Mouse (Mus musculus) intestine, embryonic 15.5 days (tissue): ENCODE data around the gene Tbc1d22a. TPM values are rescaled to one million over a fixed set of nuclear protein-coding genes. Genes with fewer than 3 reads are reported as not detected.

Experiments
- ATAC-seq: fragments of 200-750 bp; cut with Nextera tagmentation; 2 replicates; pipeline ENCODE4 v1.8.0; 2017; ENCODE audit warnings: moderate TSS enrichment, moderate library complexity
- H3K27ac ChIP-seq: fragments of 300-500 bp; sonication (generic); 2 replicates; pipeline ENCODE4 v1.5.1; 2015; ENCODE audit warnings: mild to moderate bottlenecking, inconsistent platforms
- H3K27me3 ChIP-seq: fragments of 300-500 bp; sonication (generic); replicated peaks from 2 replicates; pipeline ENCODE4 v1.6.1; 2015; ENCODE audit warnings: inconsistent platforms
- H3K36me3 ChIP-seq: fragments of 300-500 bp; sonication (generic); 2 replicates; pipeline ENCODE4 v1.6.1; 2015; ENCODE audit warnings: inconsistent platforms
- H3K4me1 ChIP-seq: fragments of 300-500 bp; sonication (generic); replicated peaks from 2 replicates; pipeline ENCODE4 v1.6.1; 2015; ENCODE audit warnings: inconsistent platforms
- H3K4me2 ChIP-seq: fragments of 300-500 bp; sonication (generic); replicated peaks from 2 replicates; pipeline ENCODE4 v1.6.1; 2015; ENCODE audit warnings: mild to moderate bottlenecking, inconsistent platforms
- H3K4me3 ChIP-seq: fragments of 300-500 bp; sonication (generic); replicated peaks from 2 replicates; pipeline ENCODE4 v1.5.1; 2015; ENCODE audit warnings: inconsistent platforms
- H3K9ac ChIP-seq: fragments of 300-500 bp; sonication (generic); 2 replicates; pipeline ENCODE4 v1.6.1; 2015; ENCODE audit warnings: inconsistent platforms
- H3K9me3 ChIP-seq: fragments of 300-500 bp; sonication (generic); 2 replicates; pipeline ENCODE4 v1.6.1; 2016; ENCODE audit warnings: inconsistent platforms
- WGBS: fragments of 180-500 bp; shearing (Covaris S2); methylation state at CpG from one replicate; pipeline ENCODE4 v1.1.7; 2015; 5-methylcytosine and 5-hydroxymethylcytosine counted together
- polyA plus RNA-seq: library from polyadenylated mRNA; unstranded; fragments of >200 nt; fragmentation: Nextera tagmentation; extraction: Ambion mirVana; gene quantifications from 2 replicates; pipeline ENCODE4 v1.2.1, GENCODE M21; 2015

Gene Tbc1d22a
- polyA plus RNA-seq = 10.0 and 10.9 TPM in 2 replicates

DNA sequence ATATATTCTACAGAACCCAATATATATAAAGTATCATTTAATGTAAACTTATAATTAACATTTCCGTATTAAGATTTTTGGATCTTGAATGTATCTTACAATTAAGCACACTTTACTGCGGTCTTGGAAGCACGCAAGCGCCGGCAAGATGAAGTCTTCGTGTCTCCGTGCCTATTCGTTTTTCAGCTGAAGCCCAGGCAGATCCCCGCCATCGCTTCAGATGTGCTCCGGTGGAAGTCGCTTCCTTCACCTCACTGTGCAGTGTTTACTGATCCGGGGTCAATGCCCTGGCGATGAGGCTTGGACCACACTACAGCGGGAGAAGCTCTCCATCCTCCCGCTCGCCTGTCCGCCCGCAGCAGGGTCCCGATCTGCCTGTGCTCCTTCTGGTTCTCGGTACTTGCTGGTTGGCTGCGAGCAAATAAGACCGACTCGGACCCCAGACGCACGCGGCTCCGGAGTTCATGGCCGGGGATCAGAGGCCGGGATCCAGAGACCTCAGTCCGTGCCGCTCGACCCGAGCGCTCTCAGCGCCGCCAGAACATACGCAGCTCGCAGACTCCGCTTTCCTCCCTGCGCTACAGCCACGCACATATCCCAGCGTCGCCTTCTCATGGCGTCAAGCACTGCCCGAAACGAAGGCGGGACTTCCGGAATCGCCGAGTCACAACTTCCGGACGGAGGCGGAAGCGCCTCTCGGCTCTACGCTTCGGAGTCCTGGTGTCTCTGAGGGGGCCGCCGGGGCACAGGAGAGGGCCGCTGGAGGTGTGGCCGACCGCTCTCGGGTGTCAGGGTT lies at the start of gene Tbc1d22a:
Gene Tbc1d22a (plus strand): TSS at position 707 of the 796 bp plus-strand sequence.
- no peaks in the 10 kb centered on the region for H3K27me3 ChIP-seq
- H3K27ac ChIP-seq = peak within 1 kb of the TSS; percentile 91
- no peaks in the 10 kb centered on the region for H3K9me3 ChIP-seq
- peaks cover 15% of the 10 kb centered on the region for H3K4me1 ChIP-seq
- WGBS = under 1% methylated on average over 64 of the region's 64 CpGs
- ATAC-seq = peak; percentile 96
- peak within 1 kb of the TSS; percentile 97 for H3K4me2 ChIP-seq
- no peaks in the 10 kb centered on the region for H3K36me3 ChIP-seq
- peak within 1 kb of the TSS; percentile 91 for H3K9ac ChIP-seq
- H3K4me3 ChIP-seq = peak within 1 kb of the TSS; percentile 86

DNA sequence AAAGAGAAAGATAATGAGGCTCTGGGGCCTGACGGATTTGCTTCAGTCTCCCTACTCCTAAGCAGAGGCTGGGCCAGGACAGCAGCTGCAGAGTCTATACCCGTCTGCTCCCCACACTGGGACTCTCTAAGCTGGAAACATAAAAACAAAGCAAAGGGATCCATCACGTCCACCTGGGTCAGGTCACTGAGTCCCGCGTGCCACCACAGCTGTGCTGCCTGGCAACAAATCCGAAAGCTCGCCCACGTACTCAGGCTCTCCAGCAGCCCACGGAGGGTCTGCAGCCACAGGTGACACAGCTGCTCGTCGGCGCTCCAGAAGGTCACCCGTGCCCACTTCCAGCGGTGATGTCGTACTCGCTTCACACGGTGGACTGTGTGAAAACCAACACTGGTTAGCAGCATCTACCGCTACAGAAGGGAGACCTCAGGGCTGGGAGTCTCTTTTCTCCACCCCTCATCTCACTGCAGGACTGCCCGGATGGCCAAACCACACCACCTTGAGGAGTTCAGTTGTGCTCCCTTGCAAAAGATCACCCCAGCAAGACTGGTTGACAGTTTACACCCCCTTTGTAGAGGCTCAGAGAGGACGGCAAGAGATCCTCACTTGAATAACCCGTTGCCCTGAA lies 49.4 kb upstream of the Tbc1d22a start:
- H3K9ac ChIP-seq = no peak overlapping the region
- H3K9me3 ChIP-seq = no peaks in the 10 kb centered on the region
- no peak overlapping the region for H3K27ac ChIP-seq
- H3K4me2 ChIP-seq = no peak overlapping the region
- no peaks in the 10 kb centered on the region for H3K27me3 ChIP-seq
- H3K4me1 ChIP-seq = no peaks in the 10 kb centered on the region
- no peak for ATAC-seq
- 79% methylated on average over 21 of the region's 21 CpGs for WGBS
- no peaks in the 10 kb centered on the region for H3K36me3 ChIP-seq
- H3K4me3 ChIP-seq = no peak overlapping the region

DNA sequence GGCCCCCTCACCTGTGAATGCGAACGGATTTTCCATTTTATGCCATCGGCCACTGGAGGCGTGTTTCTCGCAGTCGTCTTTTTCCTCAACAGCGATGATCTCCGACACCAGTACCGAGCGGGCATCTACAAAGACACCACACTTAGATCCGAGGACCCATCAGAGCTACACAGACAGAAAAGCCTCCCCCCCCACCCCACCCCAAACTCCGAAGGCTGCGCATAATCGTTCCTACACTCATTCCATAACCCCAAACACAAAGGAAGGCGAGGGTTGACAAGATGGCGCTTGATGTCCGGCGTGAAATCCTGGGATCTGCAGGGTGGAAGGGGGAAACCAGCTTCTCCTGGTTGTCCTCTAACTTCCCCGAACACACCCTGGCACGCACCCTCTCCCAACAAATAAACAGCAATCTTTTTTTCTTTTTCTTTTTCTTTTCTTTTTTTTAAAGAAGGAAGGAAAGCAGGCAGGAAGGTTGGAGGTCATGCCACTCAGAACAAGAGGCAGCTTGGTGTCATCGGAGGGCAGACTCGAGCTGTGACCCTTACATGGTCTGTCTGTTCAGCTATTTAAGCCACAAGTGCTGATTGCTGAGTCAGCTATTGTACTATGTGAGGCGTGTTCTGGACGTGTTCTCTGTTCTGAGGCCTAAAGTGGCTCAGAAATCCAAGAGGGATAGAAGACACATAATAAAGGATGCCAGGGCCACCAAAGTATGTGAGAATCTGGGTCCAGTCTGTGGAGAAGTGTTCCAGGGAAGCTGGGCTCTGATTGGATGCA lies 48.3 kb upstream of the Tbc1d22a start:
- no peak overlapping the region for H3K4me3 ChIP-seq
- H3K36me3 ChIP-seq = no peaks in the 10 kb centered on the region
- no peaks in the 10 kb centered on the region for H3K27me3 ChIP-seq
- H3K4me2 ChIP-seq = no peak overlapping the region
- no peak overlapping the region for H3K27ac ChIP-seq
- no peak overlapping the region for H3K9ac ChIP-seq
- H3K4me1 ChIP-seq = no peaks in the 10 kb centered on the region
- no peaks in the 10 kb centered on the region for H3K9me3 ChIP-seq
- WGBS = 93% methylated on average over 24 of the region's 24 CpGs
- ATAC-seq = no peak

DNA sequence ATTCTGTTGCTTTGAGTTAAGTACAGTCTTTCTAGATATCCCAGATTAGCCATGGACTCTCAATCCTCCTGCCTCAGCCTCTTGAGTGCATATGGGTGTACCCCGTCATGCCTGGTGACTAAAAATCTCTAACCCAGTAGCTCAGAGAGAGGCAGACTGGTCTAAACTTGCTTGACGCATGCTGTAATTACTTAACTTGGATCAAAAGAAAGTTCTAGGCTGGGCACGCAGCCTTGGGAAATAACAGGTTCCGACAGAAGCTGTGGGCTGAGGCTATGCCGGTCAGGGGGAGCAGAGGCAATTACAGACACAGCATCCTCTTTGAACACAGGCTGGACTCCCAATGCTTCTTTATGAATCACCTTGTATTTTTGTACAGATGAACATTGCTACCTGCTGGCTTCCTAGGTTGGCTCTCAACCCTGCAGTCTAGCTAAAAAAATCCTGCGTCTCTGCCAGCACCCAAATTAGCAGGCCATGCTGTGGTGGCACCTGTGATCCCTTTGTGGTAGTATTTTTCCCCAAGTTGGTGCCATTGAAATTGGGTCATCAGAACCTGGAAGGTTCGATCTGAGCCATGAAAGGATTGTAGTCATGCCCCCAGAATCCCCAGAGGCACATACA lies 47.1 kb upstream of the Tbc1d22a start:
- H3K4me1 ChIP-seq = no peaks in the 10 kb centered on the region
- ATAC-seq = no peak
- no peaks in the 10 kb centered on the region for H3K36me3 ChIP-seq
- H3K4me2 ChIP-seq = no peak overlapping the region
- WGBS = 89% methylated on average over 7 of the region's 7 CpGs
- no peaks in the 10 kb centered on the region for H3K27me3 ChIP-seq
- H3K9ac ChIP-seq = no peak overlapping the region
- no peak overlapping the region for H3K4me3 ChIP-seq
- H3K9me3 ChIP-seq = no peaks in the 10 kb centered on the region
- H3K27ac ChIP-seq = no peak overlapping the region

DNA sequence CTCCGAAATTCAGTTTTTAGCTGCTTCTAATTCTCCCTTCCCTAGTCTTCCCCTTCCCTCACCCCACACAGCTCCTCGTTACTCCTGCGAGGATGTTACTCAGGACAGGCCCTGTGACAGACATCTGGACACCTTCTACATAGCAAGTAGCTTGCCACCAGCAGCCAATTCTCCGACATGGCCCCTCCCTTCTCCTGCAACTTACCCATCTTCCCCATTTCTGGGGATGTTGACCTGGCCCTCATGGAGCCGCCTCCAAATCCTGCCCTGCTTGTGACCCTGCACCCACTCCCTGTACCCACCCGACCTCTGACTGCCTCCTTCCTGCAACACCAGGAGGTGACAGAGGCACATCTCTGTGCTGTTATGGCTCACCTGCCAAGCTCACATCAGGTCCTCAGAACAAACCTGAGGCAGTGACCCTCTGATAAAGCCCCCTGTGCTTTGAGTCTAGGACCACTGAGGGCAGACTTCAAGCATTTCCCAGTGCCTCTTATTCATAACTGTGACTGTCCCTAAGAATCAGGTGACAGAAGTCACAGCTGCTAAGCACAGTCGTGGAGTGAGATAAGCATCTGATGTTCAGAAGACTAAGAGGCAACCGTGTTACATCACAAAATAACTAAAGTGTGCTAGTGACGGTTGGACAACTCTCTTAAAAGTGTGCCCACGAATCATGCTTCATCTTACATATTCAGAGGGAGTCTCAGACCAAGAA lies 46.3 kb upstream of the Tbc1d22a start:
- ATAC-seq = no peak
- Histone ChIP-seq H3K4me1 (0 out of 2 replicates have a peak, but pooled peaks cover 4% of the 10 kb centered on the region), H3K9me3 (no peaks in the 10 kb centered on the region), H3K27me3 (no peaks in the 10 kb centered on the region), H3K27ac (no peak overlapping the region), H3K36me3 (no peaks in the 10 kb centered on the region), H3K9ac (no peak overlapping the region), H3K4me2 (no peak overlapping the region), H3K4me3 (no peak overlapping the region)
- 77% methylated on average over 10 of the region's 10 CpGs for WGBS

DNA sequence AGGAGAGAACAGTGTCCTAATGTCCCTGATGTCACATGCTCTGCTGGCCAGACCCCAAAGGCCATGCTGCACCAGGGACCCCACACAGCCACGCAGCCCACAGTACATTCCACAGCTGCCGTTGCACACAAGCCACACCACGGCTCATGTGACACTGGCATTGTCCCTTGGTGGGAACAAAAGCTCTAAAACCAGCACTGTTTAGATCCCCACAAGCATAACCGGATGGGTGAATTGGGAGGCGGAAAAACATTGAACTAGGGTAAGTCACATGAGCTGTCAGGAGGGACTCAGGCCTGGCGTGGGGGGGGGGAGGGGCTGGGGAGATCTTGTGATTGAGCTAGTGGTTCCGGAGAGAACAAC lies 45.8 kb upstream of the Tbc1d22a start:
- no peak overlapping the region for H3K4me3 ChIP-seq
- no peaks in the 10 kb centered on the region for H3K27me3 ChIP-seq
- no peak overlapping the region for H3K9ac ChIP-seq
- H3K4me1 ChIP-seq = 0 out of 2 replicates have a peak, but pooled peaks cover 4% of the 10 kb centered on the region
- 66% methylated on average over 7 of the region's 7 CpGs for WGBS
- no peak overlapping the region for H3K4me2 ChIP-seq
- no peak overlapping the region for H3K27ac ChIP-seq
- H3K9me3 ChIP-seq = no peaks in the 10 kb centered on the region
- H3K36me3 ChIP-seq = no peaks in the 10 kb centered on the region
- no peak for ATAC-seq

DNA sequence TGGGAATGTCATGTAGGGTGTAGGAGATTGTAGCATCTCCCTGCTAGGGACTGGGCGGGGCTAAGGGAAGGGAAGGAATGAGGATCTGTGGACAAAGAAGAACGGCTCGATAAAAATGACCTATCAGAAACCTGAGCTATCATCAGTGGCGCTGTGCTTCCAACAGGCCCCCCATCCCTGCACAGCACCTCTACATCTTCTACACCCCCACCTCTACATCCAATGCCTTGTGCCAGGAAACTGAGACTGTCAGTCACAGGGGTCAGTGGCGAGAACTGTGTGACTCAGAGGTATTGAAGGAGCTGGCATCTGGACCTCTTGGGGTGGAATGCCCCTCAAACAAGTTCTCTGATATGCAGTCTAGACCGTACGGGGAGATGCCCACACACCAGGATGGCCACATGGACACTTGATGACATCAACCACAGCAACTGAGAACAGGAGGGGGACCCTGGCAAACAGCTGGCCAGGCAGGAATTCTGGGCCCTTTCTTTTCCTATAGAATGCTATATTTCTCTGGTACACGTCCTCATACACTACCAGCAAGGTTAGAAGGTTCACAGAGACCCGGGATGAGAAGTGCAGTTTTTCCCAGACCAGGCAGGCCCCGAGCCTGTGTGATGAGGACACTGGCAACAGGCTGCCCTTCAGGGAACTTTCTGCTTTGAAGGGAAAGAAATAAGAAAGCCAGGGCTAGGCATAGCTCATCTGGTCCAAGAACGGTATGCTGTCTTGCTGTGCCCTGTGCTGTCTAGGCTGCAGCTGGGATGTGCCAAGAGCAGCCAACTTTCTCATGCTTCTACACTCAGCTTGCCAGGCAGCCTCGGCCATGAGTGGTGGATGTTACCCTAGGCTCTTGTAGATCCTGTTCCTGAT lies 45.1 kb upstream of the Tbc1d22a start:
- no peak for ATAC-seq
- Histone ChIP-seq H3K27me3 (no peaks in the 10 kb centered on the region), H3K36me3 (no peaks in the 10 kb centered on the region), H3K4me1 (0 out of 2 replicates have a peak, but pooled peaks cover 4% of the 10 kb centered on the region), H3K9ac (no peak overlapping the region), H3K4me2 (no peak overlapping the region), H3K4me3 (no peak overlapping the region), H3K27ac (no peak overlapping the region), H3K9me3 (no peaks in the 10 kb centered on the region)
- 73% methylated on average over 12 of the region's 12 CpGs for WGBS

DNA sequence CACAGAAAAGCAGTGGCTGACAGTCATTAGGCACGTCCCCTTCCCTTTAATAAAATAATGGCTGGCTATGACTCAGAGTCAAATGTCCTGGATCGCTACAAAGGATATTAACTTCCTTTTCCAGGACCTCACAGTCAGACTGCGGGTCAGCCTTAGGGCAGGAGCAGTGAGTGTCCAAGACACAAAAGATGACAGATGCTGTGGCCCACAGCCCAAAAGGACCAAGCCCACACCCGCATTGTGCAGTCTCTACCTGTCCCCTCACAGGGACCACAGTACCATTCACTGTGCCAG lies 44.5 kb upstream of the Tbc1d22a start:
- Histone ChIP-seq H3K36me3 (no peaks in the 10 kb centered on the region), H3K27ac (no peak overlapping the region), H3K4me2 (no peak overlapping the region), H3K27me3 (no peaks in the 10 kb centered on the region), H3K4me3 (no peak overlapping the region), H3K4me1 (0 out of 2 replicates have a peak, but pooled peaks cover 4% of the 10 kb centered on the region), H3K9me3 (no peaks in the 10 kb centered on the region), H3K9ac (no peak overlapping the region)
- 77% methylated on average over 4 of the region's 4 CpGs for WGBS
- no peak for ATAC-seq

DNA sequence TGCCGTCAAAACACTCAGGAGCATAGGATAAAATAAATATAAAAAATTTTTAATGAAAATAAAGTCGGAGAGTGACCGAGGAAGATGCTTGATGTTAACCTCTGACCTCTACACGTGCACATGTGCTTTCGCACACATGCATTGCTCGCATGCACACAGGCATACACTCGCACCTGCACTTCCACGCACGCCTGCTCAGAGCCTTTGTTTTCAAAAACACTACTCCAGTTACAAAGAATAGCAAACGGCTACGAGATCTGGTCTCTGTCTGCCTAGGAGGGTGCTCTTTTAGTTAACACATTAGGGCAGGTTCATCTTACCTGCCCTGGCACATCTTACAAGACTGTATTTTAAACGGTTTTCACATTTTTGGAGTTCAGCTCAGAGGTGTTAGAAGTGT lies 42.9 kb upstream of the Tbc1d22a start:
- Histone ChIP-seq H3K4me1 (0 out of 2 replicates have a peak, but pooled peaks cover 4% of the 10 kb centered on the region), H3K4me2 (no peak overlapping the region), H3K9ac (no peak overlapping the region), H3K36me3 (no peaks in the 10 kb centered on the region), H3K27ac (no peak overlapping the region), H3K4me3 (no peak overlapping the region), H3K9me3 (no peaks in the 10 kb centered on the region), H3K27me3 (no peaks in the 10 kb centered on the region)
- 77% methylated on average over 12 of the region's 12 CpGs for WGBS
- ATAC-seq = no peak

DNA sequence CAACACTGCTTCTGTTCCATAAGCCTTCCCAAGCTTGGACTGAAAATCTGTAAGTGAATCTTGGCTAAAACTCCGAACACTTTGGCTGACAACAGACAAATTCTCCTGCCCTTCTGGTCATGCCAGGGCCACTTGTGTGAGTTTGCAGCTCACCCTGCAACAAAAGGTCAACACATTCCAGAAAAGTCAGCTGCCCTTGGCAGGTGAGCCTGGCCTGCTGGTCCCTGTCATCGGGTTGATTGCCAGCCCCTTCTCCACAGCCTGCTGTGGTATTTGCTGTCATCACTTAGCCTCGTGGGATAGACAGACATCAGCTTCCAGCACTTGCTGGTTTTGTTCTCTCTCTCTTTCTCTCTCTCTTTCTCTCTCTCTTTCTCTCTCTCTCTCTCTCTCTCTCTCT lies 42.1 kb upstream of the Tbc1d22a start:
- Histone ChIP-seq H3K4me1 (0 out of 2 replicates have a peak, but pooled peaks cover 4% of the 10 kb centered on the region), H3K27ac (no peak overlapping the region), H3K4me3 (no peak overlapping the region)

DNA sequence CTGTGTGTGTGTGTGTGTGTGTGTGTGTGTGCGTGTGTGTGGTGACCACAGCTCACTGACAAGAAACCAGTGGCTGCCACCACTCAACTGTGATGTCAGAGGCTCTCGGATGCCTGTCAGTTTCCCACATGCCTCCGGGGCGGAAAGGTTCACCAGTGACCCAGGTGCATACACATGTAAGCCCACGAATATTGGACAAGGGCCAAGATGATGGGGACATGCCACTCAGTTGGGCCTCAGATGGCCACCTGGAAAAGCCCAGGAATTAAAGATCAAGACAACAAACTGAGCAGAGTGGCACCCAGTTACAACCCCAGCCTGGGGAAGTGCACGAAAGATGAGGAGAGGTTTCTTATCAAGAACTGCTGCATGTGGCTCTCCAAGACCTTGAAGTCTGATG lies 41.7 kb upstream of the Tbc1d22a start:
- no peak overlapping the region for H3K9ac ChIP-seq
- no peak for ATAC-seq
- H3K9me3 ChIP-seq = no peaks in the 10 kb centered on the region
- H3K4me1 ChIP-seq = 0 out of 2 replicates have a peak, but pooled peaks cover 4% of the 10 kb centered on the region
- no peaks in the 10 kb centered on the region for H3K36me3 ChIP-seq
- H3K27me3 ChIP-seq = no peaks in the 10 kb centered on the region
- H3K27ac ChIP-seq = no peak overlapping the region
- H3K4me3 ChIP-seq = no peak overlapping the region
- WGBS = 70% methylated on average over 6 of the region's 6 CpGs
- H3K4me2 ChIP-seq = no peak overlapping the region

More for the DNA sequence above, 42.1 kb upstream of the Tbc1d22a start:
- H3K4me2 ChIP-seq = no peak overlapping the region
- 42% methylated on average over 3 of the region's 3 CpGs for WGBS
- no peaks in the 10 kb centered on the region for H3K36me3 ChIP-seq
- H3K9me3 ChIP-seq = no peaks in the 10 kb centered on the region
- H3K9ac ChIP-seq = no peak overlapping the region
- no peaks in the 10 kb centered on the region for H3K27me3 ChIP-seq
- no peak for ATAC-seq
